Mouse (Mus musculus): ENCODE measurements around the gene Taar4. TPM values are rescaled to one million over a fixed set of nuclear protein-coding genes. Genes with fewer than 3 reads are reported as not detected.

Gene Taar4
- not detected for total RNA-seq (2021)
- long read RNA-seq = 0 reads

DNA sequence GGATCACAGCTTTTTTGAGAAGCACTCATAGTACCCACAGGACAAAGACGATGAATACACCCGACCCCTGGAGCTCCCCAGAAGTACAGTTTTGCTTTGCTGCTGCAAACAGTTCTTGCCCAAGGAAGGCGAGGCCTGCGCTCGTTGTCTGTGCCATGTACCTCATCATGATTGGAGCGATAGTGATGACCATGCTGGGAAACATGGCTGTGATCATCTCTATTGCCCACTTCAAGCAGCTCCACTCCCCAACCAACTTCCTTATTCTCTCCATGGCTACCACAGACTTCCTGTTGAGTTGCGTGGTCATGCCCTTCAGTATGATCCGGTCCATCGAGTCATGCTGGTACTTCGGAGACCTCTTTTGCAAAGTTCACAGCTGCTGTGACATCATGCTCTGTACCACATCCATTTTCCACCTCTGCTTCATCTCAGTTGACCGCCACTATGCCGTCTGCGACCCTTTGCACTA, at the start of gene Taar4:
TSS of gene Taar4 (plus strand) at position 51 of the 472 bp plus-strand sequence.
- DNase-seq (ENCODE audit: low spot score in 2 of 2) = no peak

DNA sequence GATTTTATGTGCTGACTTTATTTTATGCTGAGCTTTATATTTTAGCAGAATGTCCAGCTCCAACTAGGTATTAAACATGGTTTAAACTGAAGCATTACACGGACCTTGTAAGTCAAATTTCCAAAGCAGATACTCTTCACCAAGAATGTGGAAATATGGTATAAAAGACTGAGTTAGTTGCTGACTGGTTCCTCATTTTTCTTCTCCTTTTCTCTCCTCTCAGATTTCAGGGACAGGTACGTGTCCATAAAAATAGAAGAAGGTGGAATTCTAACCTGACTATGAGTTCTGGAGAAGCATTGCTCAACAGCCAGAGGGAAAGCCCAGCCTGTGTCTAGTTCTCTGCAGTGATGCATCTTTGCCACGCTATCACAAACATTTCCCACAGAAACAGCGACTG, 40.2 kb upstream of the Taar4 start, which contains the start of gene Taar1:
TSS of gene Taar1 (plus strand) at position 301 of the 400 bp plus-strand sequence.
- DNase-seq (ENCODE audit: low spot score in 2 of 2) = no peak

DNA sequence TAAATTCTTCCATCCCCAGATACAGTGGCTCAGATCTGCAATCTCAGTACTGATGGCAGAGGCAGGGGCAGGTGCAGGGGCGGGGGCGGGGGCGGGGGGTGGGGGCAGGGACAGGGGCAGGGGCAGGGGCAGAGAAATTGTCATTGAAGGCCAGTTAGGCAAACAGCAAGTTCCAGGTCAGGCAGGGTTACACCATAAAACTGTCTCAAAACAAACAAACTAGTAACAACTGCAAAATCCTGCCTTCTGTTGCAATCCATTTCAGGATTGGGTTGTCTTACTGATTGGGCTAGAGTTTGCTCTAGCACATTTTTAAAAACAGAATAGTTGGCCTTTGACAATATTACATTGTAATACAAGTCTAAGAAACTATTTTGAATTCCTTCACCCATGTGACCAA, 37.8 kb upstream of the Taar4 start:
- no peak for DNase-seq (ENCODE audit: low spot score in 2 of 2)

DNA sequence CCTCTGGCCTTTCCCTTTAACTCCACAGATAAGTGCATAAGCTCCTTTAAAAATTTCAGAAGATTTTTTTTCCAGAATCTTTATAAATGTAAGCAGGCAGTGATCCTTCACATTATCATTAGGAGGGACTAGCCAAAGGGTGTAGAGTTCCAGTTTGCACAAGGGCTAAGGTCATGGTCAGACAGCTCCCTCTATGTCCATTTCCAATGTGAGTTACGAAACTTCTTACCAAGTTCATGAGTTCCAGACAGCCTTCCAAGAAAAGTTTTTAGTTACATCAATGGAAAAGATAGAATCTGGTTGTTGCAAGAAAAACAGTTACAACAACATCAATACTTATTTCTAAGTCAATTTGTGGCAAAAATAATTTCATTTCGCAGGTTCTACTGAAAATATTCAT, 36.4 kb upstream of the Taar4 start:
- DNase-seq (ENCODE audit: low spot score in 2 of 2) = no peak

DNA sequence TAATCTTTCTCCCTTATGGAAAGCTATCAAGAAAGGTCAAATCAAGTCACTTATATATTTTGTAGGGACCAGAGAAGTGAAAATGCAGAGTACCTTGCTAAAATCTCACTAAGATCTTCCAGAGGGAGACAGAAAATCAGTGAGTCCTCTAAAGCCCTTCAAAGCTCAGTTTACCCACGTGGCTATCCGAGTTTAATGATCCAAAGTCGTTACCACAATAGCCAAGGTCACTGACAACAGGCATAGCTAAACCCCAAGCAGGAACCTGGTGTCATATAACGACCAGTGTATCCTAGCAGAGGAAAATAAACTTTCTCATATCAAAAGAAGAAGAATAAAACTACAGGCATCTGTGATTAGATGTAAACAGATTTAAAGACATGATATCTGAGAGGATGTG, 22.7 kb upstream of the Taar4 start:
- no peak for DNase-seq (ENCODE audit: low spot score in 2 of 2)

DNA sequence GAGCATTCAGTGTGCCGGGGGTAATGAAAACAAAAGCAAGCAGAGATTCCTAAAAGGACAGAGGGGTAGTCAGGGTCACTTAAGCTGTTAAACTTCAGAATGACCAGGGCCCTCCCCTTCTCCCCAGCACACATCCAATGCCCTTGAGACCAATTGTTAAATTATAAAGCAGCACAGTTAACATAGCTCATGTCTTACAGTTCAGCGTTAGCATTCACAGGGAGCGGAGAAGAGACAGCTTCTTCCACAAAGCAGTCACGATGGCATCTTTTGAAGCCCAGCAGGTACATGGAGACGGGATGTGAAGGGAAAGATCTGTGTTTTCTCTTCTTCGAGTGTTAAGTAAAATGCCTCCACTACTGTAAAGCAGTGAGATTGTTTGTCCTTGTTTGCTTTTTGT, 22.0 kb upstream of the Taar4 start, which contains the start of gene Taar2:
TSS of gene Taar2 (plus strand) at position 261 of the 400 bp plus-strand sequence.
- DNase-seq (ENCODE audit: low spot score in 2 of 2) = no peak

DNA sequence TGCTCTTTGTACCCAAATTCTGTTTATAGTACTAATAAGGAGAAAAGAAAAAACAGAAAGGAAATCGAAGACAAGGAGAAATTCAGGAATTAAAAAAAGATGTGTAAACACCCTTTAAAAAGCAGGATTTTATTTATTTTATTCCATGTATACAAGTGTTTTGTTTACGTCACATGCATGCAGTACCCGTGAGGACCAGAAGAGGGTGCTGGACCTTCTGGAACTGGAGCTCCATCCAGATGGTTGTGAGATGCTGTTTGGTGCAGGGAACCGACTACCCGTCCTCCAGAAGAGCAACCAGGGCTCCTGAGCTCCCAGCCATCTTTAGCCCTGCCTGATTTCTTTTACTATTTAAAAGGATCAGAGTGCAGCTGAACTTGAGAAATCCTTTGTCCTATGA, 17.8 kb upstream of the Taar4 start:
- DNase-seq (ENCODE audit: low spot score in 2 of 2) = no peak

DNA sequence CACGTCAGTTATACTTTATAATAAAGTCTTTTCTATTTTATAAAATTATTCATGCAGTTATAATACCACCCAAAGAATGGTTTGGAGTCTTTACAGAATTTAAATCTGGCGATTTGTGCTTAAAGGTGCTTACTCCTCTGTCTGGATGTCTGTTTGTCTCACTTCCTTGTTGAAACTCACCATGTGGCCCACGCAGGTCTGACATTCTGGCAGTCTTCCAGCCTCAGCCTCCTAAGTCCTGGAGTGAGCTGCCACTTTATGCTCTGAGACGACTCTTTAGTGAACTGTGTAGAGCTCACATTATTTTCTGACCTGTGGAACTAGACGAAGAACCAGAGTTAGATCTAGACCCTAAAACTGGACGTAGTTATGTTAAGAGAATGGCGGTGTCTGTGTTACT, 12.3 kb upstream of the Taar4 start:
- no peak for DNase-seq (ENCODE audit: low spot score in 2 of 2)

DNA sequence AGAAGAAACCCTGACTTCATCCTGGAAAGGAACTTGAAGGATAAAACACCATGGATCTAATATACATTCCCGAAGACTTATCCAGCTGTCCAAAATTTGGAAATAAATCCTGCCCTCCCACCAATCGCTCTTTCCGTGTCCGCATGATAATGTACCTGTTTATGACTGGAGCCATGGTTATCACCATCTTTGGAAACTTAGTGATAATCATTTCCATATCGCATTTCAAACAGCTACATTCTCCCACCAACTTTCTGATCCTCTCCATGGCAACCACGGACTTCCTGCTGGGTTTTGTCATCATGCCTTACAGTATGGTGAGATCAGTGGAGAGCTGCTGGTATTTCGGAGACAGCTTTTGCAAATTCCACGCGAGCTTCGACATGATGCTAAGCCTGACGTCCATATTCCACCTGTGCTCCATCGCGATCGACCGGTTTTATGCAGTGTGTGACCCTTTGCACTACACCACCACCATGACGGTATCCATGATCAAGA, 10.7 kb upstream of the Taar4 start, which contains the start of gene Taar3:
TSS of gene Taar3 (plus strand) at position 51 of the 498 bp plus-strand sequence.
- peak in 1 of 2 experiments; percentile 18 for DNase-seq (ENCODE audit: low spot score in 2 of 2)

DNA sequence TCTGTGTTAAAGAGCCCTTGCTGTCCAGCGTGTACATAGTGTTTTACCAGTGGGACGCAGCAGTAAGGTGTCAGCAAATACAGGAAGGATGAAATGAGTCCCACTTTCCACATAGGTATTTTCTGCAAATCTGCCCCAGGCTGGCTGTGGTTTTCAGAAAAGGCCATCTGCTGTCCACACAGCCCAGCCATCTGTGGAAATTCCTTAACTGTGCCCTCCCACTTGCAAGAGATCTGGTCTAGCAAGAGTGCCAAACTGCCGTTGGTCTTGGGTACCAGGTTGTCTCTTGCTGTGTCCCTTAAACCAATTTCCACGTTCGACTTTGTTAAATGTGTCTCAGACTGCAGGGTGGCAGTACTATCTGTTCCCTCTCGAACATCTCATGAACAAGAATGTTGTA, 8.6 kb upstream of the Taar4 start:
- DNase-seq (ENCODE audit: low spot score in 2 of 2) = no peak

DNA sequence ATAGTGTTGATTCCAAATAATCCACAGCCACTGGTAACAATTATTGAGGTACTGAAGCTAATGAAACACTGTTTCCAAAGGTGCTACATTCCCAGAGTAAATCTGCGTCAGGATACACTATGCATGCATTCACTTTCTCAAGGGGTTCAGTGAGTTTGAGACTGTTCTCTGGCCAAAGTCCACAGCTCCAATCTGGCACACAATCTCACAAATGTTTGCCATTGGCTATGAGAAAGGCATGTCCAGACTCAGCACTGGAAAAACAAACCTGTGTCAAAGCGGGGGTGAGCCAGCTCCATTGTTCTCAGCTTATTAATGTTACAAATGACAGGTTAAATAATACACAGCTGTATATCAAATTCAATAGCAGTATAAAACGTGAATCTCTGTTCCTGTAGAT, 1.2 kb upstream of the Taar4 start:
- no peak for DNase-seq (ENCODE audit: low spot score in 2 of 2)

DNA sequence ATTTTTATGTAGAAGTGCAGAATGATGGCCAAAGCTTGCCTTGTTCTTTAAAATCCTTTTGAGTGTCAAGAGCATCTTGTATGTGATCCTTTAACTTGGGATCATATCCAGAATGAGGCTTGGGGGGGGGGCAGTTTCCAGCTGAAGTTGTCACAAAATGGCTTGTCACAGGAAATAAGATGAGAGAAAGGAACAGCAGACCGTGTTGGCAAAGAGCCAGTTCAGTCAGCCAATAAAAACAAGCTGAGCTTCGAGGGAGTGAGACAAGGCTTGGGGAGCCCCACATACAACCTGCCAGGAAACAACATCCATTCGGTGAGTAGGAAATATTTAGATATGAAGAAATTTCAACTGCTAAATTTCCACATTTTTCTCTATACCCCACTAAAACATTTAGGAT, 3.1 kb downstream of the Taar4 start:
- DNase-seq (ENCODE audit: low spot score in 2 of 2) = no peak

DNA sequence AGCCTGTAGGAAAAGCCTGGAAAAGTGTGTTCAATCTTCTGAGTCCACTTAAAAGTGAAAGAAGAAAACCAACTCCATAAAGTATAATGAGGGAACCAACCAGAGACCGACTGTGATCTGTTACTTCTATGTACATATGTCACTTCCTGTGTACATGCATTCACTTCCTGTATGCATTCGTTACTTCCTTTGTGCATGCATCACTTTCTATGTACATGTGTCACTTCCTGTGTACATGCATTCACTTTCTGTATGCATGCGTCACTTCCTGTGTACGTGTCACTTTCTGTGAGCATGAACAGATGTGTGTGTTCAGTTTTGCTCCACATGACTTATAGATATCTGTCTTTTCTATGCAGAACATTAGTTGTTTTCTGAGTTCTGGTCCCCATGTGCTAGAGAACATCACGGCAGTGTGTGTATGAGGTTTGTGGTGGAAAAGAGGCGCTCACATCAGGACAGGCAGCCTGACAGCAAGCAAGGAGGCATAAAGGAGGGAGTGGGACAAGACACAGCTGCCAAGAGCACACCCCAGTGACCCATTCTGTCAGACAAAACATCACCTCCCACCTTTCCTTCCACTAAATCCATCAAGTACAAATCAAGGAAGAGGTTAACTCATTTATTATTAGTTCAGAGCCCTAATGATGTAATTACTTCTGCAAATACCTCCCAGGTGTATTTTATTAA, 4.8 kb downstream of the Taar4 start:
- no peak for DNase-seq (ENCODE audit: low spot score in 2 of 2)

DNA sequence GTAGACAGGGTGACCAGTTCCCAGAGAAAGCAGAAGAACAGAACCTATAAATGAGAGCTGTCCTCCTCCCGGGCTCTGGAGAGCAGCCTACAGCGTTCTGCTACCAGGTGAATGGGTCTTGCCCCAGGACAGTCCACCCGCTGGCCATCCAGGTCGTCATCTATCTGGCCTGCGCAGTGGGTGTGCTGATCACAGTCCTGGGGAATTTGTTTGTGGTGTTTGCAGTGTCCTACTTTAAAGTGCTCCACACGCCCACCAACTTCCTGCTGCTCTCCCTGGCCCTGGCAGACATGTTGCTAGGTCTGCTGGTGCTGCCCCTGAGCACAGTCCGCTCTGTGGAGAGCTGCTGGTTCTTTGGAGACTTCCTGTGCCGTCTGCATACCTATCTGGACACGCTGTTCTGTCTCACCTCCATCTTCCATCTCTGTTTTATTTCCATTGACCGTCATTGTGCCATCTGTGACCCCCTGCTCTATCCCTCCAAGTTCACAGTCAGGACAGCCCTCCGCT, 10.4 kb downstream of the Taar4 start, which contains the start of gene Taar5:
TSS of gene Taar5 (plus strand) at position 51 of the 510 bp plus-strand sequence.
- DNase-seq (ENCODE audit: low spot score in 2 of 2) = no peak

DNA sequence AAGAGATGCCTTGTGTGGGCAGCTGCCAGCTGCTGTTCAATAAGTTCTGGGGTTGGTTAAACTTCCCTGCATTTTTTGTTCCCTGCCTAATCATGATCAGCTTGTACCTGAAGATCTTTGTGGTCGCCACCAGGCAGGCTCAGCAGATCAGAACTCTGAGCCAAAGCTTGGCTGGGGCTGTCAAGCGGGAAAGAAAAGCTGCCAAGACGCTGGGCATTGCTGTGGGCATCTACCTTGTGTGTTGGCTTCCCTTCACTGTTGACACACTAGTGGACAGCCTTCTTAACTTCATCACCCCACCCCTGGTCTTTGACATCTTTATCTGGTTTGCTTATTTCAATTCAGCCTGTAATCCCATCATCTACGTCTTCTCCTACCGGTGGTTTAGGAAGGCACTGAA, 11.0 kb downstream of the Taar4 start:
- DNase-seq (ENCODE audit: low spot score in 2 of 2) = no peak

DNA sequence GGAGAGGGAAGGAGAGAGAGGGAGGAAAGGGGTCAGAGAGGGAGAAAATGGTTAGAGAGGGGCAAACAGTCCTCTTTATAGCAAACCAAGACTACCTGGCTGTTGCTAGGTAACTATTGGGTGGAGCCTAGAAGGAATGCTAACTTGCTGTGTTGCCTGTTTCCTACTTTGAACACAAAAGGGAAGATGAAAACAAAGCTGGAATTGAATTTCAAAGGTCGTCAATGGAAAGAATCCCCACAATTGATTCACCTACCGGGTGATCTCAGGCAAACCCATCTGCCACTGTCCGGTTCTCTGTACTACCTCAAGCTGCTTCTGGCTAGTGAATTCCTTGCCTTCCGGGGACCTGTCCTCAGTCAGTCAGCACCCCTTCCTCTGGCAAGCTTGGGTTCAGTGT, 17.7 kb downstream of the Taar4 start:
- no peak for DNase-seq (ENCODE audit: low spot score in 2 of 2)

DNA sequence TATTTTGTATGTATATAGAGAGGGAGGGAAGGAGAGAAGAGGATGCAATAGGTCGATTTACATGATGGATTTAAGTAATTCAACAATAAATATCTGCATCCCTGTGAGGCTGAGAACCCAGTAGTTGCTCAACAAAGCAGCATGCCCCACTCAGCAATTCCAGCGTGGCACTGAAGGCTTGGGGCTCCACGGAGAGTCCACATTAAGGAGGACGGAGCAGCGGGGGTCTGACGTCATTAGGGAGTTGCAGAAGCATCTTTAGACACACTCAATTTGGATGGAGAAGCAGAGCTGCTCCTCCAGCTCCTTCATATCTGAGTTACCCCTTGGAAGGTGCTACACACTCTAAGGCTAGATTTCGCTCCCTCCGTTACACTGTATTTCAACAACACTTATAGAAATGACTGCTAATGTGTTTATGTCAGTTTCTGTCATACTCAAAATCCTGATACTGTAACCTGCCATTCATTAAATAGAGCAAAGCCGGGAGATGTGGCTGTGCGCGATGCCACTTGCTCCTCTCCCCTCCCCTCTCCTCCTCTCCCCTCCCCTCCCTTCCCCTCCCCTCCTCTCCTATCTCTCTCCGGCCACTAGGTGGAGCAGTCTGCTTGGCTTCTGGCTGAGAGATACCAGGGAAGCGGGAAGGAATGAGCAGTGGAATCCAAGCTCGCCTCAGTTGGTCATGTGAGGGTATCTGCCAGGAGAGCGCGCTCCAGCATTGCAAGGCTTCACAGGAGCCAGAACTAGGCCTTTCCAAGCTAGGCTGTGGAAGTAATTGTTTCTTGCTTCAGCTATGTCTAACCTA, 18.8 kb downstream of the Taar4 start:
- DNase-seq (ENCODE audit: low spot score in 2 of 2) = peak; percentile 80 to 84

DNA sequence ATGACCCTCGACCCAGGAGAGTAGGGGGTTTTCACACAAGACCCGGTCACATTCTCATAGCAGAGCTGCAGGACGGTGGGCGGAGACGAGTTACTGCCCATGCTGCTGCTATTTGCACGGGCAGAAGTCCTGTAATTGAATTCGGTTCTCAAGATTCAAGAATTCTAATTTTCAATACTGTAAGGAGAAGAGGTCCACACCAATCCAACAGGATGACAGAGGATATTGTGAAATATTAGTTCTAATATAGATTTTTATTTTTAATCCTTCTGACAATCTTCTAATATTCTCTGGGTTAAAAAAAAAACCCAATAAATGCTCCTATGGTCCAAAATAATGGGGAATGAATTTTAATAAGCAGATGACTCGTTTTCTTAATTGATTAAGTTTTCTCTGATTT, 25.3 kb downstream of the Taar4 start, which contains the start of gene Taar6:
TSS of gene Taar6 (minus strand) at position 101 of the 400 bp plus-strand sequence.
- DNase-seq (ENCODE audit: low spot score in 2 of 2) = no peak

DNA sequence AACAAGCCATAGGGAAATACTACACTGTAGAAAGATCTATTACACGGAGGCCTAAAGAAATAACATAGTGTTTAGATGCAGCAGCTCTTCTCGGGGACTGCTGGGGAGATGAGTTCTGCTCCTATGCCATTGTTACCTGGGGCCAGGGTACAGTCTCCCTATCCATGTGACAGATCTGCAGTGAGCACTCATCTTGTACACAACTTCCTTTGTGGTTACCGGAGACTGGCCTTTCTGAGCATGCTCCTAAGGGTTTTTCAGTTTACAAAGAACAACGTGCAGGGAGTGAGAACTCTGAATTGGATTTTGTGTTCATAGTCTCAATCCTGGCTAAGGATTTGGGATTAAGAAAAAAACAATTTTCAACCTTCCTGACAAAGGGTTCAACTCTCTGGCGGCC, 26.1 kb downstream of the Taar4 start:
- DNase-seq (ENCODE audit: low spot score in 2 of 2) = no peak

DNA sequence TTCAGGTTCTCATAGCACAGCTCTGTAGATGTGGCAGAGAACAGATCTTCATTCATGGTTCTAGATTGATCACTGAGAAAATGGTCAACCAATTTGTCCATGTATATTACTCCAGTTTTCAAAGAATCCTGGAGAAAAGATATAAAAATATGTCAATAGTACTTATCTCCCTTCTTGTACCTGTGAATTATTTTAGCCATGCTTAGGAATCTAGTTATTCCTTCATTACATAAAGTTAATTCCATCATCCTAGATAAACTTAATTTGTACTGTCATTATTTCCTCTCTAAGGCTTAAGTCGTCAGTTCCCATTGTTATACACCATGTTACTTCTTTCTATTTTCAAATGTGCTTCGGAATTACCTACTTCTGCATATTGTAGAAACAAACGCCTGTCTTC, 33.1 kb downstream of the Taar4 start, which contains the start of gene Taar7a:
TSS of gene Taar7a (minus strand) at position 101 of the 400 bp plus-strand sequence.
- no peak for DNase-seq (ENCODE audit: low spot score in 2 of 2)

DNA sequence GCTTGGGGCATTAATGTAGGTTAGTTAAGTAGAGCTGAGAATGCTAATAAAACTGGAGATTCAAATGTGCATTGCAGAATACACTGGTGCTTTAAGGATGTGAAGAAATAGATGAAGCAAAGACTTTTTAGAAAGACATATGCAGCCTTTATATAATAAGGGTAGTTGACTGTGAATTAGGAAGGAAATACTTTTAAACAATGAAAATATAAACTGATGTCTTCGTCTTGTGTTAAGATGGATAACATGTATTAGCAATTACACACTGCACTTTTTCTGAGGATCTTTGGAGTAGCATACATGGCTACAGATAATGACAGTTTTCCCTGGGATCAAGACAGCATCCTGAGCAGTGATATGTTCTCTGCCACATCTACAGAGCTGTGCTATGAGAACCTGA, 39.3 kb downstream of the Taar4 start, which contains the start of gene Taar7b:
TSS of gene Taar7b (plus strand) at position 301 of the 400 bp plus-strand sequence.
- no peak for DNase-seq (ENCODE audit: low spot score in 2 of 2)
